Mouse (Mus musculus) intestine, embryonic 15.5 days (tissue): ENCODE measurements around the gene Gm16485. TPM values are rescaled to one million over a fixed set of nuclear protein-coding genes. Genes with fewer than 3 reads are reported as not detected.

ENCODE experiments used
- ATAC-seq: fragments of 200-750 bp; cut with Nextera tagmentation; 2 replicates; pipeline ENCODE4 v1.8.0; 2017; ENCODE audit warnings: moderate TSS enrichment, moderate library complexity
- H3K27ac ChIP-seq: fragments of 300-500 bp; sonication (generic); 2 replicates; pipeline ENCODE4 v1.5.1; 2015; ENCODE audit warnings: mild to moderate bottlenecking, inconsistent platforms
- H3K27me3 ChIP-seq: fragments of 300-500 bp; sonication (generic); replicated peaks from 2 replicates; pipeline ENCODE4 v1.6.1; 2015; ENCODE audit warnings: inconsistent platforms
- H3K36me3 ChIP-seq: fragments of 300-500 bp; sonication (generic); 2 replicates; pipeline ENCODE4 v1.6.1; 2015; ENCODE audit warnings: inconsistent platforms
- H3K4me1 ChIP-seq: fragments of 300-500 bp; sonication (generic); replicated peaks from 2 replicates; pipeline ENCODE4 v1.6.1; 2015; ENCODE audit warnings: inconsistent platforms
- H3K4me2 ChIP-seq: fragments of 300-500 bp; sonication (generic); replicated peaks from 2 replicates; pipeline ENCODE4 v1.6.1; 2015; ENCODE audit warnings: mild to moderate bottlenecking, inconsistent platforms
- H3K4me3 ChIP-seq: fragments of 300-500 bp; sonication (generic); replicated peaks from 2 replicates; pipeline ENCODE4 v1.5.1; 2015; ENCODE audit warnings: inconsistent platforms
- H3K9ac ChIP-seq: fragments of 300-500 bp; sonication (generic); 2 replicates; pipeline ENCODE4 v1.6.1; 2015; ENCODE audit warnings: inconsistent platforms
- H3K9me3 ChIP-seq: fragments of 300-500 bp; sonication (generic); 2 replicates; pipeline ENCODE4 v1.6.1; 2016; ENCODE audit warnings: inconsistent platforms
- WGBS: fragments of 180-500 bp; shearing (Covaris S2); methylation state at CpG from one replicate; pipeline ENCODE4 v1.1.7; 2015; 5-methylcytosine and 5-hydroxymethylcytosine counted together
- polyA plus RNA-seq: library from polyadenylated mRNA; unstranded; fragments of >200 nt; fragmentation: Nextera tagmentation; extraction: Ambion mirVana; gene quantifications from 2 replicates; pipeline ENCODE4 v1.2.1, GENCODE M21; 2015

Gm16485 gene
- polyA plus RNA-seq = 0.04 TPM in 1 of 2 replicates, not detected in the other

GRCm38 (mm10) chr9:8971491-8971890, at the start of gene Gm16485:
Gm16485 (plus strand) TSS chr9:8971791.
- WGBS = 76% methylated on average over 2 of the region's 2 CpGs
- Histone ChIP-seq H3K27me3 (no peaks in the 10 kb centered on the region), H3K4me1 (no peaks in the 10 kb centered on the region), H3K9ac (no peak within 1 kb of the TSS), H3K36me3 (no peaks in the 10 kb centered on the region), H3K4me2 (no peak within 1 kb of the TSS), H3K4me3 (no peak within 1 kb of the TSS), H3K9me3 (no peaks in the 10 kb centered on the region), H3K27ac (no peak within 1 kb of the TSS)
- ATAC-seq = no peak

- 88% methylated on average over 2 of the region's 2 CpGs for WGBS
- no peak overlapping the region for H3K27ac ChIP-seq
Observed at GRCm38 (mm10) chr9:8927561-8927960, 44.0 kb upstream of the Gm16485 start.

GRCm38 (mm10) chr9:8937753-8938152, 33.8 kb upstream of the Gm16485 start:
- no peaks in the 10 kb centered on the region for H3K9me3 ChIP-seq
- H3K4me1 ChIP-seq = no peaks in the 10 kb centered on the region

More at GRCm38 (mm10) chr9:8927561-8927960, 44.0 kb upstream of the Gm16485 start:
- no peak for ATAC-seq
- no peak overlapping the region for H3K4me2 ChIP-seq
- H3K4me1 ChIP-seq = no peaks in the 10 kb centered on the region
- H3K27me3 ChIP-seq = no peaks in the 10 kb centered on the region
- no peaks in the 10 kb centered on the region for H3K9me3 ChIP-seq
- no peaks in the 10 kb centered on the region for H3K36me3 ChIP-seq
- no peak overlapping the region for H3K9ac ChIP-seq
- no peak overlapping the region for H3K4me3 ChIP-seq

GRCm38 (mm10) chr9:8953306-8953705, 18.3 kb upstream of the Gm16485 start:
- H3K4me1 ChIP-seq = no peaks in the 10 kb centered on the region
- no peaks in the 10 kb centered on the region for H3K36me3 ChIP-seq
- no peak for ATAC-seq
- H3K4me2 ChIP-seq = no peak overlapping the region
- no peak overlapping the region for H3K4me3 ChIP-seq
- H3K9me3 ChIP-seq = no peaks in the 10 kb centered on the region
- H3K27ac ChIP-seq = no peak overlapping the region
- no peaks in the 10 kb centered on the region for H3K27me3 ChIP-seq
- H3K9ac ChIP-seq = no peak overlapping the region

More at GRCm38 (mm10) chr9:8937753-8938152, 33.8 kb upstream of the Gm16485 start:
- Histone ChIP-seq H3K27me3 (no peaks in the 10 kb centered on the region), H3K4me2 (no peak overlapping the region), H3K36me3 (no peaks in the 10 kb centered on the region), H3K9ac (no peak overlapping the region), H3K27ac (no peak overlapping the region), H3K4me3 (no peak overlapping the region)
- ATAC-seq = no peak
- 47% methylated on average over 1 of the region's 1 CpGs for WGBS

GRCm38 (mm10) chr9:8964512-8965133, 7.0 kb upstream of the Gm16485 start:
- Histone ChIP-seq H3K4me2 (no peak overlapping the region), H3K36me3 (no peaks in the 10 kb centered on the region), H3K9me3 (no peaks in the 10 kb centered on the region), H3K4me3 (no peak overlapping the region), H3K4me1 (no peaks in the 10 kb centered on the region), H3K9ac (no peak overlapping the region), H3K27me3 (no peaks in the 10 kb centered on the region), H3K27ac (no peak overlapping the region)
- 63% methylated on average over 8 of the region's 8 CpGs for WGBS
- no peak for ATAC-seq

- H3K4me2 ChIP-seq = no peak overlapping the region
- ATAC-seq = peak; percentile 51; the same call in 1 of the 2 replicates
- H3K9me3 ChIP-seq = no peaks in the 10 kb centered on the region
- H3K27ac ChIP-seq = no peak overlapping the region
- H3K36me3 ChIP-seq = no peaks in the 10 kb centered on the region
- H3K4me3 ChIP-seq = no peak overlapping the region
- no peaks in the 10 kb centered on the region for H3K4me1 ChIP-seq
- no peak overlapping the region for H3K9ac ChIP-seq
- 39% methylated on average over 7 of the region's 7 CpGs for WGBS
- no peaks in the 10 kb centered on the region for H3K27me3 ChIP-seq
Observed at GRCm38 (mm10) chr9:8970240-8970639, 1.4 kb upstream of the Gm16485 start.

- Histone ChIP-seq H3K27me3 (no peaks in the 10 kb centered on the region), H3K9ac (no peak overlapping the region), H3K4me2 (no peak overlapping the region), H3K9me3 (no peaks in the 10 kb centered on the region), H3K4me1 (no peaks in the 10 kb centered on the region), H3K27ac (no peak overlapping the region), H3K36me3 (no peaks in the 10 kb centered on the region), H3K4me3 (no peak overlapping the region)
- WGBS = 57% methylated on average over 2 of the region's 2 CpGs
- ATAC-seq = no peak
Observed at GRCm38 (mm10) chr9:8977775-8978174, 6.2 kb downstream of the Gm16485 start.

- 78% methylated on average over 3 of the region's 3 CpGs for WGBS
- Histone ChIP-seq H3K9me3 (no peaks in the 10 kb centered on the region), H3K4me3 (no peak overlapping the region), H3K9ac (no peak overlapping the region), H3K4me1 (no peaks in the 10 kb centered on the region), H3K36me3 (no peaks in the 10 kb centered on the region), H3K4me2 (no peak overlapping the region), H3K27ac (no peak overlapping the region), H3K27me3 (no peaks in the 10 kb centered on the region)
- ATAC-seq = no peak
Observed at GRCm38 (mm10) chr9:8982315-8982714, 10.7 kb downstream of the Gm16485 start.

GRCm38 (mm10) chr9:8996494-8996893, 24.9 kb downstream of the Gm16485 start:
- ATAC-seq = no peak

GRCm38 (mm10) chr9:9001170-9001569, 29.6 kb downstream of the Gm16485 start:
- H3K4me2 ChIP-seq = no peak overlapping the region
- no peaks in the 10 kb centered on the region for H3K27me3 ChIP-seq
- H3K9me3 ChIP-seq = no peaks in the 10 kb centered on the region
- H3K27ac ChIP-seq = no peak overlapping the region
- no peaks in the 10 kb centered on the region; the same call in 1 of the 2 replicates for H3K36me3 ChIP-seq
- H3K4me1 ChIP-seq = no peaks in the 10 kb centered on the region
- H3K9ac ChIP-seq = no peak overlapping the region
- no peak overlapping the region for H3K4me3 ChIP-seq
- no peak for ATAC-seq

More at GRCm38 (mm10) chr9:8996494-8996893, 24.9 kb downstream of the Gm16485 start:
- H3K36me3 ChIP-seq = no peaks in the 10 kb centered on the region; the same call in 1 of the 2 replicates
- no peaks in the 10 kb centered on the region for H3K4me1 ChIP-seq
- no peak overlapping the region for H3K4me2 ChIP-seq
- H3K27ac ChIP-seq = no peak overlapping the region
- no peak overlapping the region for H3K9ac ChIP-seq
- no peaks in the 10 kb centered on the region for H3K9me3 ChIP-seq
- no peak overlapping the region for H3K4me3 ChIP-seq
- no peaks in the 10 kb centered on the region for H3K27me3 ChIP-seq
- WGBS = 70% methylated on average over 2 of the region's 2 CpGs

GRCm38 (mm10) chr9:9015108-9015507, 43.5 kb downstream of the Gm16485 start:
- Histone ChIP-seq H3K9me3 (no peaks in the 10 kb centered on the region), H3K36me3 (0 out of 2 replicates have a peak, but pooled peaks cover 4% of the 10 kb centered on the region), H3K4me1 (no peaks in the 10 kb centered on the region), H3K27me3 (no peaks in the 10 kb centered on the region), H3K9ac (no peak overlapping the region), H3K4me3 (no peak overlapping the region), H3K27ac (no peak overlapping the region), H3K4me2 (no peak overlapping the region)
- 92% methylated on average over 2 of the region's 2 CpGs for WGBS
- ATAC-seq = no peak
